Mouse (Mus musculus): ENCODE measurements around the gene Siah1a. TPM values are rescaled to one million over a fixed set of nuclear protein-coding genes. Genes with fewer than 3 reads are reported as not detected.

Siah1a gene
- polyA plus RNA-seq (2015; fragmentation: Nextera tagmentation; extraction: Ambion mirVana), result 43.3 and 50.3 TPM in 2 replicates

- ATAC-seq, result peak; percentile 79
- DNase-seq (ENCODE audit: low spot score), result peak; percentile 76
- peak within 1 kb of the TSS; percentile 70 for H3K4me2 ChIP-seq (replicated peaks; ENCODE audit: low read depth, low read length)
- peak within 1 kb of the TSS; percentile 98 for H3K4me3 ChIP-seq (ENCODE audit: low read depth, low read length)
- peaks cover 7% of the 10 kb centered on the region; the same call in 1 of the 2 replicates for H3K4me1 ChIP-seq (ENCODE audit: insufficient read depth, low read depth, low read length)
- peak within 1 kb of the TSS; percentile 98 for H3K9ac ChIP-seq (replicated peaks; ENCODE audit: low read depth)
- H3K9me3 ChIP-seq (ENCODE audit: low read length), result no peaks in the 10 kb centered on the region
- H3K36me3 ChIP-seq (ENCODE audit: insufficient read depth, low read length), result no peaks in the 10 kb centered on the region
- WGBS, result under 1% methylated on average over 40 of the region's 88 CpGs
- H3K27ac ChIP-seq (ENCODE audit: low read length), result peak within 1 kb of the TSS; percentile 98
- H3K27me3 ChIP-seq (replicated peaks; ENCODE audit: insufficient read depth, low read length), result no peaks in the 10 kb centered on the region
- TF ChIP-seq CTCF (IDR thresholded peaks at IDR 0.05), result no peak
- no peak for TF ChIP-seq EP300 (IDR thresholded peaks at IDR 0.05)
Observed at GRCm38 (mm10) chr8:86745221-86745934, at the start of gene Siah1a, which contains the start of gene Gm10638. TSS of gene Siah1a (minus strand) at chr8:86745934. TSS of gene Gm10638 (plus strand) at chr8:86745699.

DNA sequence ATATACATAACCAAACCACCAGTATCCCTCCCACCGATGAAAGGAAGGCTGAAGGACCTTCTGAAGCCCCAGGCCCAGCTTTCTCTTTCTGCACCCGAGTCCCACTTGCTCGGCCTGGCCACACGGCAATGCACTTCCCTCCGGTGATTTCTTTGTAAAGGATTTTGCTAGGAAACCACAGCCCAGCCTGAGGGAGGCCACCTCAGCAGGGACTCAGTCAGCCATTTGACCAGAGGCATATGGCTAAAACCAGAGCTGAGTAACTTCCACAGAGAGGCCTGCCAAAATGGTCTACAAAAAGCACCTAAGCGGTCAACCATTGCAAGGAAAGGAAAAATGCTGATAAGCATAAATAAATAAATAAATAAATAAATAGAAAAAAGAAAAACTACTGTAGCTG is 49.0 kb upstream of the Siah1a start:
- H3K4me2 ChIP-seq (replicated peaks; ENCODE audit: low read depth, low read length), result no peak overlapping the region
- no peaks in the 10 kb centered on the region for H3K27me3 ChIP-seq (replicated peaks; ENCODE audit: insufficient read depth, low read length)
- no peak overlapping the region for H3K27ac ChIP-seq (ENCODE audit: low read length)
- TF ChIP-seq EP300 (IDR thresholded peaks at IDR 0.05) (no peak), CTCF (IDR thresholded peaks at IDR 0.05) (no peak)
- H3K4me1 ChIP-seq (ENCODE audit: insufficient read depth, low read depth, low read length), result no peaks in the 10 kb centered on the region
- ATAC-seq (no peak), DNase-seq (ENCODE audit: low spot score) (no peak)
- no peak overlapping the region for H3K4me3 ChIP-seq (ENCODE audit: low read depth, low read length)
- WGBS, result 45% methylated on average over 6 of the region's 6 CpGs
- no peaks in the 10 kb centered on the region for H3K36me3 ChIP-seq (ENCODE audit: insufficient read depth, low read length)
- H3K9ac ChIP-seq (replicated peaks; ENCODE audit: low read depth), result no peak overlapping the region
- no peaks in the 10 kb centered on the region for H3K9me3 ChIP-seq (ENCODE audit: low read length)

- no peaks in the 10 kb centered on the region for H3K9me3 ChIP-seq (ENCODE audit: low read length)
- DNase-seq (ENCODE audit: low spot score) (no peak), ATAC-seq (no peak)
- H3K4me1 ChIP-seq (ENCODE audit: insufficient read depth, low read depth, low read length), result peaks cover 8% of the 10 kb centered on the region
- WGBS, result 83% methylated on average over 6 of the region's 6 CpGs
- no peak for TF ChIP-seq EP300 (IDR thresholded peaks at IDR 0.05)
- TF ChIP-seq CTCF (IDR thresholded peaks at IDR 0.05), result no peak
- no peak overlapping the region for H3K9ac ChIP-seq (replicated peaks; ENCODE audit: low read depth)
- H3K27me3 ChIP-seq (replicated peaks; ENCODE audit: insufficient read depth, low read length), result no peaks in the 10 kb centered on the region
- no peak overlapping the region for H3K4me2 ChIP-seq (replicated peaks; ENCODE audit: low read depth, low read length)
- H3K27ac ChIP-seq (ENCODE audit: low read length), result no peak overlapping the region
- no peaks in the 10 kb centered on the region for H3K36me3 ChIP-seq (ENCODE audit: insufficient read depth, low read length)
- no peak overlapping the region for H3K4me3 ChIP-seq (ENCODE audit: low read depth, low read length)
Observed at GRCm38 (mm10) chr8:86791542-86791941, 45.8 kb upstream of the Siah1a start.

- Histone ChIP-seq H3K27ac (ENCODE audit: low read length) (no peak overlapping the region), H3K4me3 (ENCODE audit: low read depth, low read length) (no peak overlapping the region), H3K9me3 (ENCODE audit: low read length) (no peaks in the 10 kb centered on the region), H3K9ac (replicated peaks; ENCODE audit: low read depth) (no peak overlapping the region), H3K4me2 (replicated peaks; ENCODE audit: low read depth, low read length) (no peak overlapping the region), H3K27me3 (replicated peaks; ENCODE audit: insufficient read depth, low read length) (no peaks in the 10 kb centered on the region), H3K36me3 (ENCODE audit: insufficient read depth, low read length) (no peaks in the 10 kb centered on the region), H3K4me1 (ENCODE audit: insufficient read depth, low read depth, low read length) (peaks cover 8% of the 10 kb centered on the region)
- no peak for ATAC-seq
- no peak for TF ChIP-seq EP300 (IDR thresholded peaks at IDR 0.05)
- TF ChIP-seq CTCF (IDR thresholded peaks at IDR 0.05), result no peak
- DNase-seq (ENCODE audit: low spot score), result no peak
- 63% methylated on average over 1 of the region's 1 CpGs for WGBS
Observed at GRCm38 (mm10) chr8:86789576-86789975, 43.8 kb upstream of the Siah1a start.

DNA sequence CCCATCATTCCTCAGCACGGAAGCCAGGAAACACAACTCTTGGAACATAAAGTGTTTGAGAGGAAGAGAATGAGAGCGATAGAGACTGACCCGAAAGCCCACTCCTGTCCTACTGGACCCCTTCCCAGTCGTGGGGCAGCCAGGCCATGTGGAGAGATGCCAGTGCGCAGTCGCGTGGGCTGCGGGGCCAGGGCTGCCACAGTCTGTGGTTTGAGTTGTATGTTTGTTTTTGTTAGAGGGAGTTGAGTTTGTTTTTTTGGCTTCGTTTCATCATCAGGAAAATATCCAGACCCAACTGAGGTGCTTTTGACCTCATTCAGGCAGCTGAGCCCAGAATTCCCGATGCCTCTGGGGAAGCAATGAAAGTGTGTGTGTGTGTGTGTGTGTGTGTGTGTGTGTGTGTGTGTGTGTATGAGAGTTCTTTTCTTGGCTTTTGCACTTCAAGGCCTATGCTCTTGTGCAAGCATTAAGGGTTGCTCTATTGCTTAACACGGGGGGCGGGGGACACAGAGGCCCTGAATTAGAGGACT is 42.2 kb upstream of the Siah1a start:
- Histone ChIP-seq H3K9ac (replicated peaks; ENCODE audit: low read depth) (no peak overlapping the region), H3K27ac (ENCODE audit: low read length) (peak overlapping the region; percentile 74), H3K27me3 (replicated peaks; ENCODE audit: insufficient read depth, low read length) (no peaks in the 10 kb centered on the region), H3K4me3 (ENCODE audit: low read depth, low read length) (no peak overlapping the region), H3K9me3 (ENCODE audit: low read length) (no peaks in the 10 kb centered on the region), H3K36me3 (ENCODE audit: insufficient read depth, low read length) (no peaks in the 10 kb centered on the region), H3K4me2 (replicated peaks; ENCODE audit: low read depth, low read length) (0 out of 2 replicates have a peak overlapping the region, but pooled peaks have one; percentile 25), H3K4me1 (ENCODE audit: insufficient read depth, low read depth, low read length) (peaks cover 8% of the 10 kb centered on the region)
- peak; percentile 14; the same call in 1 of the 2 replicates for TF ChIP-seq EP300 (IDR thresholded peaks at IDR 0.05)
- TF ChIP-seq CTCF (IDR thresholded peaks at IDR 0.05), result no peak
- peak; percentile 75 for ATAC-seq
- 33% methylated on average over 12 of the region's 12 CpGs for WGBS
- peak; percentile 70 for DNase-seq (ENCODE audit: low spot score)

DNA sequence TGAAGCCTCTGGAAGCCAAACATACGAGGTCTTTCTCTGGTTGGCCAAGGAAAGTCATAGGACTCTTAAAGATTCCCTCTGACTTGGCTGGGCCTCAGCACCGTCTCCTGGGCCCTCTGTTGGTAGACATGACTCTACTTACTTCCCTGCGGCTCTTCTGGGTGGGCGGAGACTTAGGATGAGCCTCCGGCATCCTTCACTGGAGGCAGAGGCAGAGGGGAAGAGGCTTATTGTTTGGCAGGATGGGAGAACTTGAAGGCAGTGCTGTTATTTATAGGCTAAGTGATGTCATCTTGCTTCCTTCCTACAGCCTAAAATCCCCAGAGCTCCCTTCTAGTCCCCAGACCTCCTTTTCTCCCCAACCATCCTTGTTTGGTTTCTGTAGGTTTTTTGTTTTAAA is 40.8 kb upstream of the Siah1a start:
- ATAC-seq (peak; percentile 34), DNase-seq (ENCODE audit: low spot score) (peak; percentile 40)
- Histone ChIP-seq H3K4me2 (replicated peaks; ENCODE audit: low read depth, low read length) (no peak overlapping the region), H3K9me3 (ENCODE audit: low read length) (no peaks in the 10 kb centered on the region), H3K36me3 (ENCODE audit: insufficient read depth, low read length) (no peaks in the 10 kb centered on the region), H3K4me1 (ENCODE audit: insufficient read depth, low read depth, low read length) (peaks cover 8% of the 10 kb centered on the region), H3K4me3 (ENCODE audit: low read depth, low read length) (no peak overlapping the region), H3K27me3 (replicated peaks; ENCODE audit: insufficient read depth, low read length) (no peaks in the 10 kb centered on the region), H3K9ac (replicated peaks; ENCODE audit: low read depth) (no peak overlapping the region), H3K27ac (ENCODE audit: low read length) (no peak overlapping the region)
- 30% methylated on average over 5 of the region's 5 CpGs for WGBS
- no peak for TF ChIP-seq CTCF (IDR thresholded peaks at IDR 0.05)
- TF ChIP-seq EP300 (IDR thresholded peaks at IDR 0.05), result no peak
